Mouse (Mus musculus) hematopoietic stem cell, adult 5-6 weeks (primary cell): ENCODE data around the gene Borcs5. TPM values are rescaled to one million over a fixed set of nuclear protein-coding genes. Genes with fewer than 3 reads are reported as not detected.

Experiments used
- ATAC-seq, 2 experiments: fragments of 125-278 bp in 1 of 2; replicated peaks in 1 of 2; 2 replicates each; pipeline ENCODE4 v1.8.0; 2016 to 2017; ENCODE audit warnings: inconsistent platforms in 2 of 2, mild to moderate bottlenecking in 2 of 2, moderate number of reproducible peaks in 2 of 2, low read depth in 1 of 2, moderate TSS enrichment in 1 of 2; ENCODE audit not compliant: low FRiP score in 2 of 2, poor library complexity in 2 of 2, severe bottlenecking in 2 of 2, insufficient read depth in 1 of 2, low TSS enrichment in 1 of 2
- total RNA-seq: library from RNA; stranded (forward); fragments of 172-1452, 232-1000 nt; gene quantifications from 2 replicates; pipeline ENCODE4 v1.2.3, GENCODE M21; 2017

Borcs5 gene
- total RNA-seq, 1 experiment from 2014 or later, result 8.5 TPM

DNA sequence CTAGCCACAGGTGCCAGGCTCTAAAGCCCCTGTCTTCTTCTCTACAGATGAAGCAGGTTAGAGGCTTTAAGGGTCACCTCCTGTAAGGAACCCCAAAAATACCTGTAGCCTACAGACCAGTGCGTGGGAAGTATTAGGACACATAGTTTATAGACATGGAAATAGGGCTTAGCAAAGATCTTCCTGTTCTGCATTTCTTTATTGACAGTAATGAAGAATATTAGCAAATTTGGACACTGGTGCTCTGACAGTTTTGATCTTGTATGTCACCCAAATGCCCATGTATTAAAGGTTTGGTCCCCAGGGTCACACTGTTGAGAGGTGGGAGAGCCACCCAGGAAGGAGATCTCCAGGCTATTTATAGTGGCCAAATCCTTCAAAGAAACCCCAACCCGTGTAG, 57.2 kb downstream of the Borcs5 start:
- ATAC-seq, result no peak

DNA sequence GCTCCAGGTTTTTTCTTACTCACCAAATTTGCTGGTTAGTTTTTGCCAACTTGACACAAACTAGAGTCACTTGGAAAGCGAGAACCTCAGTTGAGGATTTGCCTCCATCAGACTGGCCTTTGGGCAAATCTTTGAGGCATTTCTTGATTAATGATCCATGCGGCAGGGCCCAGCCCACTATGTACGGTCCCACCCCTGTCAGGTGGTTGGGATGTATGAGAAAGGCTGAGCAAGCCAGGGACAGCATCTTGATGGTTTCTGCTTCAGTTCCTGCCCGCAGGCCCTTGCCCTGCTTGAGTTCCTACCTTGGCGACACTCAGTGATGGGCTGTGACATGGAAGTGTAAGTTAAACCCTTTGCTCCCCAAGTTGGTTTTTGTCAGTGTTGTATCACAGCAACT, 58.9 kb downstream of the Borcs5 start:
- no peak for ATAC-seq

DNA sequence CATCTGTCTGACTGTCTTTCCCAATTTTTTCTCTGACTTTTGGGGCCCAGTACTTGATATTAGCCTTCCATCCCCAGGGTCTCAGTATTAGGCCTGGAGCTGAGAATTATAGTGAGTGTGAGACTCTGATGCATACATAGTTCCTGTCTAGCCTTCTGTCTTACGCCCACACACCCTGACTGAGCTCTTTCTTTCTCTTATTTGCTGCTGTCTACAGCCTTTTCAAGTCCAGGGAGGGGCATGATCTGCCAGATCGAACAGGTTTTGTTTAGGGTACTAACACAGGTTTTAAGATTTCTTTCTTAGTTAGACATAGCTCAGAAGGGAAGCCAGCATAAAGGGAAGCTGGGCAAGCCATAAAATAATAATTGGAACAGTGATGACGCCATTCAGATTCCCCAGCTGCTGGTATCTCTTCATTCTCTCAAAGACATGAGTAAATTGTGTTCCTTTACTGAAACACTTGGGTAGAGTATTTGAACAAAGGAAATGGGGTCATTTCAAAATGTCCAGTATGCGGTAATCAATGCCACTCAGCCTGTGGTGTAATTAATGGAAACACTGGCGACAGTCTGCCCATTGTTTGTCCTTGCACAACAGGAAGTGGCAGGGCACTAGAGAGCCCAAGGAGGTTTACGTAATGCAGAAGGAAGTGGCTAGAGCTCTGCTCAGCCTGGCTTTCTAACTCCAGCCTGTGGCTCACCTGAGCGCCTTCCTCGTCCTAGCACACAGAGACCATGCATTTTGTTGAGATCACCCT, 61.3 kb downstream of the Borcs5 start:
- ATAC-seq, result peak; percentile 96

DNA sequence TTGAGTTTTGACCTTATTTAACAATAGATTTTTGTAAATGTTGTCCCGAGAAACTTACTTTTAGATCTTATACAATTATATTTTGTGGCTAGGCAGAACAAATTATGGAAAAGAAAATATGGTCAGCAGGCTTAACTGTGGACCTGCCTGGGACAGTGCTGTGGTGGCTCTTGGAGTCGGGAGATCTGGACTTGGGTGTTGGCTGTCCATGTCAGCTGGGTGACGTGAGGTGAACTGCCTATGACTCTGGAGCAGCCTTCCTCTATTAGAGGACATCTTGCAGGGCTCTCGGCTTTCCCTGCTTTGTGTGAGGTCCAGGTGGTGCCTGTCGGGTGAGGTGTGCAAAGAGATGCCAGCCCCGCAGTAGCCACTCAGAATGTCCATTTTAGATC, 61.9 kb downstream of the Borcs5 start:
- ATAC-seq, result peak in 1 of 2 experiments; percentile 6; a peak in 1 of 4 replicates

GRCm38 (mm10) chr6:134702184-134702583, 62.9 kb downstream of the Borcs5 start:
- no peak for ATAC-seq

DNA sequence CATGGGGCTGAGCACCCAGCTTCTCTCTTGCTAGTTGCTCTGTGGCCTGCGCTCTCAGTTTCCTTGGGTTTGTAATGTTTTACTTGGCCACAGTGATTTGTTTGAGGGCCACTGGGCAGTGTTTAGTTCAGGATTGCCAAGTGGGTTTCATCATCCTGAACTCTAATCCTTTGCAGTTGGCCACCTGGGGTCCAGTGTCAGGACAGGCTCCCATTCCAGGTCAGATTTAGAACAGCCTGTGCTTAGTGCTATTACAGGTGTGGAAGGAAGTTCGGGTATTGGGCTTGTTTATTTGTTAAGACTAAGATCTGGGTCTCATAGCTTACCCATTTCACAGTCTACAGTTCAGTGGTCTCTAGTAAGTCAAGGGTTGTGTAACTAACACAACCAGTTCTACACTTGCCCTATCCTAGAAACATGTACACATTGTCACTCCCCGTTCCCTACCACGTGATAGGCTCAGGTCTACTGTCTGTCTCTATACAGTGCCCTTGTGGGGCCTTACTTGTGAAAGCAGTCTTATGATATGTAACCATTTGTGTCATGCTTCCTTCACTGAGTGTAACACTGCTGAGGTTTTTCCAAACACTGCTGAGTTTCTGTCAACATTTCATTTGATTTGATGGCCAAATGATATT, 63.9 kb downstream of the Borcs5 start:
- no peak for ATAC-seq

DNA sequence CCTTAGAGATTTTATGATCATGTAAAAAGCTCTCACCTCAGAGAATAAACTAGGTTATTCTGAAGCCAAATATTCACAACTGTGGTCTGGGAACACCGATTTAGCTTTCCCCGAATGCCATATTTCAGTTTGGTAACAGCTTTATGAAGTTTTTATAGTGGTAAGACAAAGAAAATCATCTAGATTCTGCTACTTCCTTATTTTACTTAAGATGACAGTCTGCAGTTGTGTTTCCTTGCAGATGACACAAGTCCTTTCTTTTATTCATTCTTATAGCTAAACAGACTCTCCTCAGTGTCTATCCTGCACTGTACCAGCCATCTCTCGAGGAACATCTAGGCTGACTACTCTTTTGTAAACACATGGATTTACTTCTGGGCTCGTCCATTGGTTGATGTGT, 67.2 kb downstream of the Borcs5 start:
- ATAC-seq, result 0 out of 4 replicates have a peak, but pooled peaks of 1 of the 2 experiments have one; percentile 21

DNA sequence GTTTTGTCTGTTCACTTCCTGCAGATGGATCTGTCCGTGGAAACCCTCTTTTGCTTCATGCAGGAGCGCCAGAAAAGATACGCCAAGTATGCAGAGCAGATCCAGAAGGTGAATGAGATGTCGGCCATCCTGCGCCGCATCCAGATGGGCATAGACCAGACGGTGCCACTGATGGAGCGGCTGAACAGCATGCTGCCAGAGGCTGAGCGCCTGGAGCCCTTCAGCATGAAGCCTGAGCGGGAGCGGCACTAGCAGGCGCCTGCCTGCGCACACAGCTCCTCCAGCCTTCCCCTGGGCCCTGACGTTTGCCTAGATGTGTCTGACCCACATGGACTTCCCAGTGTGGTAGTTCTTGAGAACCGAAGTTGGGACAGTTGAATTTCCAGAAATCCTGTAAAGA, 70.7 kb downstream of the Borcs5 start:
- no peak for ATAC-seq

DNA sequence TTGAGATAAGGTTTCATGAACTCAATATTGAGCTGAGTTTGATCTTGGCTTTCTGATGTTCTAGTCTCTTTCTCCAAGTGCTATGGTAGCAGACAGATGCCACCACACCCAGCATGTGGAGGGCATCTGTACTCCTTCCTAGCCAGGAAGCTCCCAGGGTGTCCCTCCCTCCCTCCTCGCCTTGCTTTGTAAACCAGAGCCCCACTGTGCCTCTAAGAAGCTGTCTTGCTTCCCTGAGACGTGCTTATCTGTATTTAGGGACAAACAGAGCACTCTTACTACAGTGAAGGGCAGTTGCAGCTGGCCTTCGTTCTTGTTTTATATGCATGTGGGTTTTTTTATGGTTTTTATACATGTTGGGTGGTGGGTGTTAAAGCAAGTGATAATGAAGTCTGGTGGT, 74.0 kb downstream of the Borcs5 start:
- ATAC-seq, result no peak

GRCm38 (mm10) chr6:134713897-134714296, 74.6 kb downstream of the Borcs5 start:
- ATAC-seq, result no peak

GRCm38 (mm10) chr6:134716168-134716587, 76.9 kb downstream of the Borcs5 start:
- ATAC-seq, result no peak

DNA sequence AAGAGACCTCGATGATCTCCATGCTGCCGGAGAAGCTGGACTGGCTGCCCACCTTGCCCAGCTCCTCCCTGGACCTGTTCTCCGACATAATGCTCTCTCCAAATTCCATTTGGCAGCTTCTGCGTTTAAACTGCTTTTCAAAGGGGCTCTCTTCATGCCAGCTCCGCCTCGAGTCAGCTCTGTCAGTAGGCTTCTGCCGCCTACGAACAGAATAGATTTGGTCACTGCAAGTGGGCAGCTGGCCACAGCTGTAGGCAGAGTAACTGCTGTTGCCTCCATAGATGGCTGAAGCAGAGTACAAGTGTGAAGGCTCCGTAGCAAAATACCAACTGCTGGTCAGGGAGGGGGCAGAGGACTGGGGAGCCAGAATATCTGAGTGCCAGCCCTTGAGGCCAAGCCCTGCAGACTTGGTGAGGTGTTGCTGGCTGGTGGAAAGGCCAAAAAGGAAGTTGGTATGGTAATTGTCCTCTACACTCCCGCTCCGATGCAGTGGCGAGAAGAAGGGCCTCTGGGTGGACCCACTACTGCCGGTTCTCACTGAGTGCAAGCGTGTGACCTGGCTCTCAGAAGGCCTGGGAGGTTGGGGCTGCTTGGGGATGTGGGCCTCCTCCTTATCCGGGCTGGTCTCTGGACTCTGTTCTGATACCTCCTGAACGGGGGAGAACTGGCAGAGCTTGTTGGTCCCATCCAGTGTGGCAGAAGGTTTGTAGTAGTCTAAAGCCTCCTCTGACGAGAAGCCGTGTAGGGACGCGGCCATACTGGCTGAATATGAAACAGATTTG, 78.8 kb downstream of the Borcs5 start:
- no peak for ATAC-seq

- ATAC-seq, result no peak
Observed at GRCm38 (mm10) chr6:134718668-134719065, 79.4 kb downstream of the Borcs5 start.

GRCm38 (mm10) chr6:134719156-134719555, 79.8 kb downstream of the Borcs5 start:
- ATAC-seq, result no peak

DNA sequence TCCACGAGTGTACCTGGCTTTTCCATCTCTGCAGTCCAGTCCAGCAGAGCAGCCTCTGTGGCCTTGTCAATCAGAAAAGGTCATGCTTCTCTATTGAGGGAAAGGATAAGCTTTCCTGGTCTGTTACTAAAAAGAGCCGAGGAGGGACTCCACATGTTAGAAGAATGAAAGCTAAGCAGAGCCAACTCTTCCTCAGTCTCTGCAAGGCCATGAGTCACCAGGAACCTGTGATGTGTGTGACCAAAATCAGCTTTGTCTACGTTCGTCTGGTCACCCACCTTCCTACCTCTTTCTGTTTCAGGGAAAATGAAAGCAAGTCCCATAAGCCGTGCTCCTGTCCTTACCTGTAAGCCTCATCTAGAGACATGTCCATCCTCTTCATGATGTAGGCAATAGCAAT, 80.8 kb downstream of the Borcs5 start:
- no peak for ATAC-seq

DNA sequence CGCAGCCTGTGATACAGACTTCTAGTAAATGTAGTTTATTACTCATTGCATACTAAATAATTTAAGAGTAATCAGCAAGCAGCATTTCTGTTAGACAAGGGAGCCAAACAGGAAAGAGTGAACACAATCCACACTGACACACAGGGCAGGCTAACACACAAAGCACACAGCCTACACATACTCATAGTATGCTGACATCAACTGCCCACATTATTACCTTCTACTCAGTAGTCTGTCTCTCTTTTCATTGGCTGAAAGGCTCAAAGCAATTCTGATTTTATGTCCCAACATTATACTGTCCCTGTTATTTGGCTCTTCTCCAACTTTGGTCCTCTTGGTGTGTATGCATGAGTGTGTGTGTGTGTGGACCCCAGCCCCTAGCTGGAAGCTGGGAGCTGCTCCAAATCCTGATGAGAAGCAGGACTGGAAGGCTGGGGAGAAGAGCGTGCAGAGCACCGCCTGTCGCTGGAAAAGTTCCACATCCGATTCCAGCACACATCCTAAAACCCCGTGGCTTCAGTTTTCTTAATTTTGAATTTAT, 82.5 kb downstream of the Borcs5 start:
- ATAC-seq, result no peak

- ATAC-seq, result no peak
Observed at GRCm38 (mm10) chr6:134722906-134723305, 83.6 kb downstream of the Borcs5 start.

DNA sequence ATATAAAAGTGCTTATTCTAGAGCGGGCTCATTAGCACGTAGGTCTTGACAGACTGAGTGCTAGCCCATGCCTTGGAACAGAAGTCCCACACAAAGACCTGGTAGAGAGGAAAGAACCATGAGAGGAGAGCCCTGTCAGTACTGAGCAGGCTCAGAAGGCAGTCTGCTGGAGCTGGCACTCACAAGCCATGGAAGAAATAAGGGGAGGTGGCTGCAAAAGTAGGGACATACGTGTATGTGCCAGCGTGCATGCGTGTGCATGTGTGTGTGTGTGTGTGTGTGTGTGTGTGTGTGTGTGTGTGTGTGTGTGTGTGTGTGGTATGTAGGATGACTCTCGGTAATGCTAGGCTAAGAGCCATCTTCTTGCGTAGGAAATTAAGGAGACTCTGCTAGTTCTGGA, 84.0 kb downstream of the Borcs5 start:
- ATAC-seq, result no peak
